Mouse (Mus musculus) forebrain, embryonic 15.5 days (tissue): ENCODE results near the gene Zfp512b. TPM values are rescaled to one million over a fixed set of nuclear protein-coding genes. Genes with fewer than 3 reads are reported as not detected.

ENCODE experiments used
- ATAC-seq: fragments of 200-750 bp; cut with Nextera tagmentation; replicated peaks from 2 replicates; pipeline ENCODE4 v1.8.0; 2017; ENCODE audit warnings: mild to moderate bottlenecking, moderate TSS enrichment, moderate library complexity
- H3K27ac ChIP-seq: fragments of 300-500 bp; sonication (generic); replicated peaks from 2 replicates; pipeline ENCODE4 v1.5.1; 2015; ENCODE audit warnings: mild to moderate bottlenecking, inconsistent platforms
- H3K27me3 ChIP-seq: fragments of 300-500 bp; sonication (generic); 2 replicates; pipeline ENCODE4 v1.6.1; 2015; ENCODE audit warnings: inconsistent platforms
- H3K36me3 ChIP-seq: fragments of 300-500 bp; sonication (generic); 2 replicates; pipeline ENCODE4 v1.6.1; 2015; ENCODE audit warnings: mild to moderate bottlenecking, inconsistent platforms
- H3K4me1 ChIP-seq: fragments of 300-500 bp; sonication (generic); 2 replicates; pipeline ENCODE4 v1.6.1; 2015; ENCODE audit warnings: inconsistent platforms
- H3K4me2 ChIP-seq: fragments of 300-500 bp; sonication (generic); replicated peaks from 2 replicates; pipeline ENCODE4 v1.6.1; 2015; ENCODE audit warnings: mild to moderate bottlenecking, inconsistent platforms
- H3K4me3 ChIP-seq: fragments of 300-500 bp; sonication (generic); 2 replicates; pipeline ENCODE4 v1.5.1; 2015; ENCODE audit warnings: mild to moderate bottlenecking, inconsistent platforms
- H3K9ac ChIP-seq: fragments of 300-500 bp; sonication (generic); replicated peaks from 2 replicates; pipeline ENCODE4 v1.6.1; 2015; ENCODE audit warnings: mild to moderate bottlenecking, inconsistent platforms
- H3K9me3 ChIP-seq: fragments of 300-500 bp; sonication (generic); 2 replicates; pipeline ENCODE4 v1.6.1; 2016; ENCODE audit warnings: inconsistent platforms
- WGBS: fragments of 180-500 bp; shearing (Covaris S2); methylation state at CpG from one replicate; pipeline ENCODE4 v1.1.7; 2015; ENCODE audit warnings: mixed read lengths; 5-methylcytosine and 5-hydroxymethylcytosine counted together
- polyA plus RNA-seq: library from polyadenylated mRNA; unstranded; fragments of >200 nt; fragmentation: Nextera tagmentation; extraction: Ambion mirVana; gene quantifications from 2 replicates; pipeline ENCODE4 v1.2.1, GENCODE M21; 2015

Gene Zfp512b
- polyA plus RNA-seq, 1 experiment from 2014 or later = 76.5 TPM

- no peak overlapping the region for H3K4me2 ChIP-seq
- peaks cover 24% of the 10 kb centered on the region for H3K4me1 ChIP-seq
- H3K4me3 ChIP-seq = no peak overlapping the region
- WGBS = 93% methylated on average over 11 of the region's 11 CpGs
- no peaks in the 10 kb centered on the region for H3K27me3 ChIP-seq
- H3K9me3 ChIP-seq = no peaks in the 10 kb centered on the region
- H3K9ac ChIP-seq = no peak overlapping the region
- H3K36me3 ChIP-seq = peaks cover 68% of the 10 kb centered on the region
- no peak overlapping the region for H3K27ac ChIP-seq
- no peak for ATAC-seq
Observed at GRCm38 (mm10) chr2:181588229-181588780, 4.3 kb downstream of the Zfp512b start.

- Histone ChIP-seq H3K4me1 (peaks cover 19% of the 10 kb centered on the region), H3K27ac (no peak overlapping the region), H3K4me2 (no peak overlapping the region), H3K27me3 (no peaks in the 10 kb centered on the region), H3K9me3 (no peaks in the 10 kb centered on the region), H3K4me3 (no peak overlapping the region), H3K9ac (no peak overlapping the region), H3K36me3 (peaks cover 72% of the 10 kb centered on the region)
- 82% methylated on average over 6 of the region's 6 CpGs for WGBS
- no peak for ATAC-seq
Observed at GRCm38 (mm10) chr2:181587796-181588195, 4.8 kb downstream of the Zfp512b start.

- Histone ChIP-seq H3K36me3 (peaks cover 72% of the 10 kb centered on the region), H3K4me3 (no peak overlapping the region), H3K27me3 (no peaks in the 10 kb centered on the region), H3K9me3 (no peaks in the 10 kb centered on the region), H3K4me2 (no peak overlapping the region), H3K9ac (no peak overlapping the region), H3K27ac (no peak overlapping the region), H3K4me1 (peaks cover 18% of the 10 kb centered on the region)
- WGBS = 98% methylated on average over 3 of the region's 3 CpGs
- no peak for ATAC-seq
Observed at GRCm38 (mm10) chr2:181586124-181586523, 6.5 kb downstream of the Zfp512b start.

GRCm38 (mm10) chr2:181585506-181585905, 7.1 kb downstream of the Zfp512b start:
- Histone ChIP-seq H3K27ac (no peak overlapping the region), H3K4me3 (no peak overlapping the region), H3K36me3 (peaks cover 72% of the 10 kb centered on the region), H3K4me2 (no peak overlapping the region), H3K4me1 (peaks cover 16% of the 10 kb centered on the region), H3K27me3 (no peaks in the 10 kb centered on the region), H3K9me3 (no peaks in the 10 kb centered on the region), H3K9ac (no peak overlapping the region)
- ATAC-seq = no peak
- WGBS = 90% methylated on average over 5 of the region's 5 CpGs

GRCm38 (mm10) chr2:181584411-181584942, 8.1 kb downstream of the Zfp512b start, which contains the start of gene Uckl1:
Gene Uckl1, minus strand, starts transcription at chr2:181584892.
- Histone ChIP-seq H3K4me1 (peaks cover 20% of the 10 kb centered on the region), H3K36me3 (peaks cover 61% of the 10 kb centered on the region), H3K9ac (no peak within 1 kb of the TSS), H3K9me3 (no peaks in the 10 kb centered on the region), H3K4me3 (no peak within 1 kb of the TSS), H3K27me3 (no peaks in the 10 kb centered on the region), H3K4me2 (no peak within 1 kb of the TSS), H3K27ac (no peak within 1 kb of the TSS)
- ATAC-seq = no peak
- 91% methylated on average over 4 of the region's 4 CpGs for WGBS

GRCm38 (mm10) chr2:181583460-181584257, 8.9 kb downstream of the Zfp512b start:
- WGBS = 92% methylated on average over 3 of the region's 3 CpGs
- Histone ChIP-seq H3K9me3 (no peaks in the 10 kb centered on the region), H3K4me3 (no peak overlapping the region), H3K27me3 (no peaks in the 10 kb centered on the region), H3K9ac (no peak overlapping the region), H3K4me1 (peaks cover 20% of the 10 kb centered on the region), H3K4me2 (no peak overlapping the region), H3K36me3 (peaks cover 54% of the 10 kb centered on the region), H3K27ac (no peak overlapping the region)
- ATAC-seq = no peak

- H3K4me3 ChIP-seq = no peak overlapping the region
- no peaks in the 10 kb centered on the region for H3K9me3 ChIP-seq
- H3K27me3 ChIP-seq = no peaks in the 10 kb centered on the region
- no peak for ATAC-seq
- WGBS = 85% methylated on average over 1 of the region's 1 CpGs
- H3K9ac ChIP-seq = no peak overlapping the region
- H3K4me2 ChIP-seq = no peak overlapping the region
- H3K4me1 ChIP-seq = peaks cover 25% of the 10 kb centered on the region
- H3K27ac ChIP-seq = no peak overlapping the region
- peaks cover 48% of the 10 kb centered on the region for H3K36me3 ChIP-seq
Observed at GRCm38 (mm10) chr2:181582939-181583338, 9.7 kb downstream of the Zfp512b start.

GRCm38 (mm10) chr2:181582358-181582757, 10.2 kb downstream of the Zfp512b start:
- Histone ChIP-seq H3K9me3 (no peaks in the 10 kb centered on the region), H3K4me1 (peaks cover 30% of the 10 kb centered on the region), H3K27ac (peak overlapping the region; percentile 91), H3K4me2 (no peak overlapping the region), H3K27me3 (no peaks in the 10 kb centered on the region), H3K36me3 (peaks cover 43% of the 10 kb centered on the region), H3K4me3 (no peak overlapping the region), H3K9ac (no peak overlapping the region)
- WGBS = 81% methylated on average over 2 of the region's 2 CpGs
- ATAC-seq = peak; percentile 7; the same call in 1 of the 2 replicates

GRCm38 (mm10) chr2:181581402-181582120, 11.0 kb downstream of the Zfp512b start:
- Histone ChIP-seq H3K9me3 (no peaks in the 10 kb centered on the region), H3K4me2 (peak overlapping the region; percentile 84), H3K36me3 (peaks cover 35% of the 10 kb centered on the region), H3K4me3 (peak overlapping the region; percentile 73), H3K27ac (peak overlapping the region; percentile 91), H3K27me3 (no peaks in the 10 kb centered on the region), H3K4me1 (peaks cover 32% of the 10 kb centered on the region), H3K9ac (peak overlapping the region; percentile 82)
- peak; percentile 85 for ATAC-seq
- WGBS = under 1% methylated on average over 49 of the region's 49 CpGs

- ATAC-seq = peak; percentile 73
- peak overlapping the region; percentile 91 for H3K27ac ChIP-seq
- H3K36me3 ChIP-seq = peaks cover 30% of the 10 kb centered on the region
- peaks cover 32% of the 10 kb centered on the region for H3K4me1 ChIP-seq
- H3K9me3 ChIP-seq = no peaks in the 10 kb centered on the region
- no peaks in the 10 kb centered on the region for H3K27me3 ChIP-seq
- peak overlapping the region; percentile 73 for H3K4me3 ChIP-seq
- H3K9ac ChIP-seq = peak overlapping the region; percentile 82
- peak overlapping the region; percentile 84 for H3K4me2 ChIP-seq
- WGBS = under 1% methylated on average over 11 of the region's 11 CpGs
Observed at GRCm38 (mm10) chr2:181581016-181581401, 11.6 kb downstream of the Zfp512b start.

GRCm38 (mm10) chr2:181580131-181580772, 12.4 kb downstream of the Zfp512b start:
- WGBS = 83% methylated on average over 5 of the region's 5 CpGs
- Histone ChIP-seq H3K4me3 (peak overlapping the region; percentile 73), H3K27me3 (no peaks in the 10 kb centered on the region), H3K36me3 (peaks cover 22% of the 10 kb centered on the region), H3K9me3 (no peaks in the 10 kb centered on the region), H3K4me1 (peaks cover 32% of the 10 kb centered on the region), H3K27ac (no peak overlapping the region; the same call in 1 of the 2 replicates), H3K9ac (peak overlapping the region; percentile 82; the same call in 1 of the 2 replicates), H3K4me2 (peak overlapping the region; percentile 84)
- no peak for ATAC-seq
